Mouse (Mus musculus): ENCODE data around the gene 5730480H06Rik.

DNA sequence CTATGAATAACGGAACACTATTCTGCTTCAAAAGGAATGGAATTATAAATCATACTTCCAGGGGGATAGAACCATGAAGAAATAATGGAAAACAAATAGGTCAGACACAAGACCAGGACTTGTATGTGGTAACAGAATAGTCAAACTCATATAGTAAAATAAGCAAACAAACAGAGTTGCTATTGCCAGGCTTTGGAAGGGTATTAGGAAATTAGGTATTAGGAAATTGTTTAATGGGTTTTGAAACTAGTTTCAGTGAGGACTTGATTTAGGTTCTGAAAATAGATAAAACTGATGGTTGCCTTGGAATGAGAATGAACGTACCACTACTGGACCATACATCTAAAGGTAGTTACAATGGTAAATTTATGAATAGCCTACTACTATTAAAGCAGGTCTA lies 2.0 kb downstream of the 5730480H06Rik start:
- no peak for TF ChIP-seq POLR2A (IDR thresholded peaks at IDR 0.05; ENCODE audit: insufficient read length, low read depth)
- TF ChIP-seq MAX (IDR thresholded peaks at IDR 0.05; ENCODE audit: low read depth), result no peak
- no peak for TF ChIP-seq CEBPB (IDR thresholded peaks at IDR 0.05; ENCODE audit: insufficient read depth, poor library complexity, severe bottlenecking)
- no peak for TF ChIP-seq MYOD1 (IDR thresholded peaks at IDR 0.05; ENCODE audit: control insufficient read depth in 1 of 3, insufficient read length in 2 of 3, low read depth in 2 of 3)
- TF ChIP-seq USF1 (IDR thresholded peaks at IDR 0.05; ENCODE audit: low read depth), result no peak
- TF ChIP-seq TCF12 (IDR thresholded peaks at IDR 0.05; ENCODE audit: insufficient read depth, poor library complexity, severe bottlenecking), result no peak
- no peak for TF ChIP-seq MYOG (IDR thresholded peaks at IDR 0.05; ENCODE audit: control insufficient read depth in 1 of 3, insufficient read depth in 1 of 3, insufficient read length in 2 of 3, low read depth in 2 of 3)
- no peak for TF ChIP-seq REST (IDR thresholded peaks at IDR 0.05; ENCODE audit: insufficient read depth, insufficient read length)
- no peak for TF ChIP-seq POLR2AphosphoS2 (IDR thresholded peaks at IDR 0.05; ENCODE audit: insufficient read length, low read depth)
- no peak for TF ChIP-seq SRF (IDR thresholded peaks at IDR 0.05; ENCODE audit: control insufficient read depth, insufficient read length, low read depth)
- TF ChIP-seq E2F4 (IDR thresholded peaks at IDR 0.05; ENCODE audit: insufficient read depth), result no peak
- TF ChIP-seq TCF3 (IDR thresholded peaks at IDR 0.05; ENCODE audit: insufficient read length, low read depth), result no peak

All from myocyte (in vitro differentiated cells).